Mouse (Mus musculus) lung, postnatal 0 days (tissue): ENCODE data around the gene Rnasek. TPM values are rescaled to one million over a fixed set of nuclear protein-coding genes. Genes with fewer than 3 reads are reported as not detected.

ENCODE experiments used
- ATAC-seq: fragments of 200-750 bp; cut with Nextera tagmentation; 2 replicates; pipeline ENCODE4 v1.8.0; 2017; ENCODE audit warnings: moderate library complexity
- DNase-seq: peaks from one replicate; pipeline ENCODE4 v3.0.0-alpha.2; 2016; ENCODE audit warnings: low spot score
- H3K27ac ChIP-seq: fragments of 300-500 bp; sonication (generic); 2 replicates; pipeline ENCODE4 v1.5.1; 2014; ENCODE audit warnings: antibody characterized with exemption, mild to moderate bottlenecking, low read length, mixed read lengths
- H3K27me3 ChIP-seq: fragments of 300-500 bp; sonication (generic); replicated peaks from 2 replicates; pipeline ENCODE4 v1.6.1; 2014; ENCODE audit warnings: low read length, mixed read lengths; ENCODE audit not compliant: insufficient read depth
- H3K36me3 ChIP-seq: fragments of 300-500 bp; sonication (generic); 2 replicates; pipeline ENCODE4 v1.6.1; 2014; ENCODE audit warnings: low read length, mixed read lengths; ENCODE audit not compliant: insufficient read depth
- H3K4me1 ChIP-seq: fragments of 300-500 bp; sonication (generic); 2 replicates; pipeline ENCODE4 v1.6.1; 2014; ENCODE audit warnings: antibody characterized with exemption, low read depth, low read length, mixed read lengths; ENCODE audit not compliant: insufficient read depth
- H3K4me2 ChIP-seq: fragments of 300-500 bp; sonication (generic); replicated peaks from 2 replicates; pipeline ENCODE4 v1.6.1; 2014; ENCODE audit warnings: low read depth, mild to moderate bottlenecking, low read length, moderate library complexity, mixed read lengths
- H3K4me3 ChIP-seq: fragments of 300-500 bp; sonication (generic); 2 replicates; pipeline ENCODE4 v1.5.1; 2014; ENCODE audit warnings: low read depth, low read length
- H3K9ac ChIP-seq: fragments of 300-500 bp; sonication (generic); replicated peaks from 2 replicates; pipeline ENCODE4 v1.6.1; 2014; ENCODE audit warnings: low read depth, mild to moderate bottlenecking
- H3K9me3 ChIP-seq: fragments of 300-500 bp; sonication (generic); 2 replicates; pipeline ENCODE4 v1.6.1; 2016; ENCODE audit warnings: low read length, mixed read lengths
- CTCF ChIP-seq: IDR thresholded peaks from 2 replicates; pipeline ENCODE4 v1.5.1; 2016; ENCODE audit warnings: antibody characterized with exemption, mild to moderate bottlenecking
- EP300 ChIP-seq: IDR thresholded peaks from 2 replicates; pipeline ENCODE4 v1.6.1; 2016; ENCODE audit warnings: antibody characterized with exemption, mild to moderate bottlenecking, control low read depth
- WGBS: fragments of 180-500 bp; shearing (Covaris S2); extraction: QIAGEN DNeasy Blood & Tissue Kit; methylation state at CpG from one replicate; pipeline ENCODE4 v1.1.7; 2014; 5-methylcytosine and 5-hydroxymethylcytosine counted together
- polyA plus RNA-seq: library from polyadenylated mRNA; unstranded; fragments of >200 nt; fragmentation: Nextera tagmentation; extraction: Ambion mirVana; gene quantifications from 2 replicates; pipeline ENCODE4 v1.2.1, GENCODE M21; 2015

Rnasek gene
- polyA plus RNA-seq, 1 experiment from 2014 or later = 484 TPM

- Histone ChIP-seq H3K27ac (peak overlapping the region; percentile 79; the same call in 1 of the 2 replicates), H3K4me3 (peak overlapping the region; percentile 37), H3K36me3 (no peaks in the 10 kb centered on the region), H3K9ac (peak overlapping the region; percentile 58), H3K4me2 (peak overlapping the region; percentile 57), H3K27me3 (peaks cover 11% of the 10 kb centered on the region; the same call in 1 of the 2 replicates), H3K4me1 (peaks cover 16% of the 10 kb centered on the region), H3K9me3 (no peaks in the 10 kb centered on the region)
- DNase-seq (no peak), ATAC-seq (no peak)
- TF ChIP-seq CTCF (no peak), EP300 (no peak)
- 36% methylated on average over 8 of the region's 8 CpGs for WGBS
These were observed 6.6 kb downstream of the Rnasek start for GRCm38 (mm10) chr11:70233016-70233415.

DNA sequence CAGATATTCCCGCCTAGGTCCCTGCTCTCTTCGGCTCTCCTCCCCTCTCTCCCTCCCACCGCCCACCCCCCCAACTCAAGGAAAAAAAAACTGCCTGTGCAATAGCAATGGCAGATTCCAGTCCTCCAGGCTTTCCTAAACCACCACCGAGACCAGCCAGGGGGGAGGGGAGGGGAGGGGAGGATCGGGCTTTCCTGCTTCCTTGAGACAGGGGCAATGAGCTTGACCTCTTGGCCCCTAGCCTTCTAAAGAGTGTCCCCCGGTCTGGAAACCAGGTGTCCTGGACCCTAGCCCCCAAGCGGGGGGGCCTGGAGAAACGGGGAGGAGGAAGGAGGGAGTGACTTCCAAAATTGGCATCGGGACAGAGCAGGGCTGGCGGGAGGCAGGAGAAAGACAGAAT lies 7.1 kb downstream of the Rnasek start:
- ATAC-seq (no peak), DNase-seq (peak; percentile 71)
- H3K36me3 ChIP-seq = no peaks in the 10 kb centered on the region
- H3K4me1 ChIP-seq = peaks cover 16% of the 10 kb centered on the region
- WGBS = 11% methylated on average over 9 of the region's 10 CpGs
- peak overlapping the region; percentile 57 for H3K4me2 ChIP-seq
- H3K27me3 ChIP-seq = peaks cover 11% of the 10 kb centered on the region; the same call in 1 of the 2 replicates
- no peaks in the 10 kb centered on the region for H3K9me3 ChIP-seq
- H3K4me3 ChIP-seq = peak overlapping the region; percentile 37
- peak overlapping the region; percentile 58 for H3K9ac ChIP-seq
- TF ChIP-seq EP300 = no peak
- peak overlapping the region; percentile 79 for H3K27ac ChIP-seq

DNA sequence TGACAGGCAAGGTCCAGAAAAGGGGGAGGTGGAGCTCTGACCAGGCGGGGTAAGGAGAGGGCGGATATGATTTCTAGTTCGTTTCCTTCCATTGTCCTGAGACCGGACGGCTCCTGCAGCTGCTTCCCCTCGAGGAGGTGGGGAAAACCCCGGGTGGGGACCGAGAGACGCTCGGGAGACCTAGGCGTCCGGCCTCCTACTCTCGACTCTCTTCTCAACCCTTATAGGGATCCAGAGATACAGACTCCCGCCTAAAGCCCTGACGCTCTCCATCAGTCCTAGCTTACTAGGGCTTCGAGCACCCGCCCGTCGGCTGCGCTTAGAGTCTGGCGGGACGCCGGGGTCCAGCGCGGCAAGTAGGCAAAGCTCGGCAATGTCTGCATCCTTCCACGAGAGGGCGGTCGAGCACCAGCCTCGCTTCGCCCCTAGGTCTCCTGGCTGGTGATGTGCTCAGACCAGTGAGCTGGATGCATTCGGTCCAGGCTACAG lies 9.4 kb downstream of the Rnasek start:
- Histone ChIP-seq H3K36me3 (no peaks in the 10 kb centered on the region), H3K27me3 (peaks cover 11% of the 10 kb centered on the region; the same call in 1 of the 2 replicates), H3K27ac (peak overlapping the region; percentile 93), H3K9ac (no peak overlapping the region), H3K4me3 (peak overlapping the region; percentile 46), H3K4me2 (peak overlapping the region; percentile 58), H3K9me3 (no peaks in the 10 kb centered on the region), H3K4me1 (peaks cover 18% of the 10 kb centered on the region)
- DNase-seq = peak; percentile 90
- under 1% methylated on average over 32 of the region's 32 CpGs for WGBS
- peak; percentile 82 for ATAC-seq
- TF ChIP-seq CTCF (peak; percentile 99), EP300 (peak; percentile 89)

DNA sequence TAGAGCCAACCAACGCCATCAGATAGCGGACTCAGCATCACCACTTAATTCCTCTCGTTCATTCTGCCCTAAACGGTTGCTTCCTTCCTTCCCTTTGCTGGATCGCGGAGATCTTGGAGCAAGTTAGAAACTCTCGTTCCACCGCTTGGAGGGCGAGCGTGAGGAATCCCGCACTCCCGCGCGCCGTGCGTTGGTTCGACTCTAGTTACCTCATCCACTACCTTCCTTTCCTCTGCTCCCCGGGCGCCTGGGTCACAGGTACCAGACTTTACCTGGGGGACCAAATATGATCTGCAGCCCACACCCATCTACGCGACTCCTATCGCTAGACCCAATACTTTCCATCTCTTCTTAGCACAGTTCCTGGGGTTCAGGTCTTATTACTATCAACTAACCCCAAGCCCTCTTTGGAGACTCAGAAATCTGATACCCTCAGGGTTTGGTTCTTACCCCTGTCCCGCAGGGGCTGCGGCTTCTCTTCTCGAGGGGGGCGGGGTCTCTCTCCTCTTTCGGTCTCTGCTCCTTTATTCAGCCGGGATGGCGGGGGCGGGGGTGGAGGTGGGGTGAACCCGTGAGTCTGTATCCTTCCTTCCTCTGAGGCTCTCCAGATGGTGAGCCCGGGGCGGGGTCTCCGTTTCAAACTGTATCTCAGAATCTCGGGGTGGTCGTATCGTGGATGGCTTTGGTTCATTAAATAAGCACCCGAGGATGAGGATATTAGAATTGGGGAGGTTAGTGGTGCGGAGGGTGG lies 10.2 kb downstream of the Rnasek start, which contains the start of gene Bcl6b:
Bcl6b (minus strand) TSS at position 539 of the 751 bp plus-strand sequence.
- Histone ChIP-seq H3K4me2 (peak within 1 kb of the TSS; percentile 58), H3K9ac (peak within 1 kb of the TSS; percentile 68), H3K4me1 (peaks cover 18% of the 10 kb centered on the region), H3K27me3 (peaks cover 11% of the 10 kb centered on the region; the same call in 1 of the 2 replicates), H3K27ac (peak within 1 kb of the TSS; percentile 93), H3K9me3 (no peaks in the 10 kb centered on the region), H3K36me3 (no peaks in the 10 kb centered on the region), H3K4me3 (peak within 1 kb of the TSS; percentile 46)
- TF ChIP-seq CTCF (no peak), EP300 (no peak)
- 2% methylated on average over 39 of the region's 39 CpGs for WGBS
- DNase-seq = peak; percentile 54
- ATAC-seq = peak; percentile 42

GRCm38 (mm10) chr11:70228828-70229227 lies 10.8 kb downstream of the Rnasek start:
- Histone ChIP-seq H3K27me3 (peaks cover 11% of the 10 kb centered on the region; the same call in 1 of the 2 replicates), H3K27ac (peak overlapping the region; percentile 93), H3K9me3 (no peaks in the 10 kb centered on the region), H3K36me3 (no peaks in the 10 kb centered on the region), H3K4me2 (peak overlapping the region; percentile 58), H3K9ac (peak overlapping the region; percentile 68), H3K4me1 (peaks cover 18% of the 10 kb centered on the region), H3K4me3 (peak overlapping the region; percentile 46)
- WGBS = under 1% methylated on average over 19 of the region's 19 CpGs
- ATAC-seq = peak; percentile 45
- no peak for TF ChIP-seq EP300
- no peak for TF ChIP-seq CTCF
- peak; percentile 91 for DNase-seq

- ATAC-seq (no peak), DNase-seq (peak; percentile 45)
- TF ChIP-seq CTCF (no peak), EP300 (no peak)
- 52% methylated on average over 4 of the region's 4 CpGs for WGBS
- H3K36me3 ChIP-seq = no peaks in the 10 kb centered on the region
- peaks cover 18% of the 10 kb centered on the region for H3K4me1 ChIP-seq
- H3K9ac ChIP-seq = peak overlapping the region; percentile 68
- H3K4me3 ChIP-seq = peak overlapping the region; percentile 46
- peak overlapping the region; percentile 58 for H3K4me2 ChIP-seq
- H3K9me3 ChIP-seq = no peaks in the 10 kb centered on the region
- H3K27me3 ChIP-seq = peaks cover 11% of the 10 kb centered on the region; the same call in 1 of the 2 replicates
- H3K27ac ChIP-seq = peak overlapping the region; percentile 93
These were observed 11.9 kb downstream of the Rnasek start for GRCm38 (mm10) chr11:70227661-70228245.
